Mouse (Mus musculus) frontal cortex, adult (tissue): Measurements from ENCODE around the gene Gm42957.
A peak's percentile ranks its signal among the peaks of the same experiment; 100 is the strongest.
"Not testable (repeated sequence)": the region's sequence is repeated elsewhere in the genome, so short reads cannot be mapped to it uniquely, and the experiment has no call there.

Source experiments
- ATAC-seq: cut with Nextera tagmentation; 2 replicates; pipeline ENCODE4 v1.9.2; 2017; ENCODE audit warnings: mild to moderate bottlenecking, moderate library complexity, mixed read lengths; ENCODE audit not compliant: low TSS enrichment

Gene Gm42957

DNA sequence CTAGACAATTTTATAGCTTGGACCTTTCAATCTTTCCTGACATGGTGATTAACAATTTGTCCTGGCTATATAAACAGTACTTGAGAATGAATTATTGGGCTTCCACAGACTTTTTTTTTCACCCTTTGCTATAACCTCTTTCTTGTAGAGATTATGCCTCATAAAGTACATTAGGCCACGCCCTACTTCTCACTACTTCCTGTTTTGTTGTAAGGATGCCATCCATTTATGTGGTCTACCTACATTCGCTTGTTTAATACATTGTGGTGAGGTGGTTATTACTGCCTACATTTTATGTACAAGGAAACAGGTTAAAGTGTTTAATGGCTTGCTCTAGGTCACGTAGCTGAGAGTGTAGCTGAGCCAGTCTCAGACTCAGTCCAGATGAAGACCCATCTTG is 39.9 kb downstream of the Gm42957 start:
- no peak for ATAC-seq

DNA sequence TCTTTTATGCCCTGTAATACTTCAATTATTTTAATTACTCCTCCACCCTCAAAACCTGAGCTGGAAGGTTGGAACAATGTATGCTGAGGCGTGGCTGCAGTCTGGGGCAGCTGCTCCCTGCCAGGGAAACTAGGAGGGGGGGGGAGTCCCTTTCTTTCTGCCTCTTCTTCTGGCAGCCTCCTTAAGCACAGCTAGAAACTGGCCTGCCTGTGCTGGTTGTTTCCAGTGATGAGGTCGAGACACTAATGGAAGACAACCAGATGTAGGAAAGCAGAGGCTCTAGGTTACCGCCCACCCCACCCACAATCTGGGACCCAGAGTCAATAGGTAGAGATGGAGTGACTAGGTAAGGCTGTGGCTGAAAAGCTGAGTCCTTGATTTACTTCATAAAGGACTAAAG is 40.4 kb downstream of the Gm42957 start:
- no peak for ATAC-seq

DNA sequence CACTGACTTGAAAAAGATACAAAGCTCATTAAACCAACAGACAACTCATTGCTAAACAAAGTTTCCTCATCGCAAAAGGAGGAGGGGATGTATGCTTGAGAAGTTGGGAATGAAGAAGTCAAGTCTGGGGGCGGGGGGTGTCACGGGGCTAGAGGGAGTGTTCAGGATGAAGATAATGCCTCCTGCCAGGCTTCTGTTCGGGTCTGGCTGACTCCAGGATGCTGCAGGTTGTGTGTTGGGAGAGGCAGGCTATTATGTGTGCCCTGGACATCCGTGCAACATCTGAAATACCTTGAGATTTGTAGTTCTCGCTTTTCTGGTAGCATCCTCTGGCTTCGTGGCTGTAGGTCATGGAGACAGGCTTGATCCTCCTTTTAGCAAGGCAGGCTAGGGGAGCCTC is 43.2 kb downstream of the Gm42957 start:
- ATAC-seq, result no peak

GRCm38 (mm10) chr3:96679159-96679674 is 43.9 kb downstream of the Gm42957 start:
- ATAC-seq, result no peak

- no peak for ATAC-seq
Measured at GRCm38 (mm10) chr3:96680269-96680956, 45.1 kb downstream of the Gm42957 start.

- ATAC-seq, result peak; percentile 48; the same call in 1 of the 2 replicates
Measured at GRCm38 (mm10) chr3:96683496-96683895, 48.2 kb downstream of the Gm42957 start.

- ATAC-seq, result 0 out of 2 replicates have a peak, but pooled peaks have one; percentile 3
Measured at GRCm38 (mm10) chr3:96684151-96684821, 49.0 kb downstream of the Gm42957 start.

- ATAC-seq, result peak; percentile 21; the same call in 1 of the 2 replicates
Measured at GRCm38 (mm10) chr3:96684822-96685156, 49.5 kb downstream of the Gm42957 start.

DNA sequence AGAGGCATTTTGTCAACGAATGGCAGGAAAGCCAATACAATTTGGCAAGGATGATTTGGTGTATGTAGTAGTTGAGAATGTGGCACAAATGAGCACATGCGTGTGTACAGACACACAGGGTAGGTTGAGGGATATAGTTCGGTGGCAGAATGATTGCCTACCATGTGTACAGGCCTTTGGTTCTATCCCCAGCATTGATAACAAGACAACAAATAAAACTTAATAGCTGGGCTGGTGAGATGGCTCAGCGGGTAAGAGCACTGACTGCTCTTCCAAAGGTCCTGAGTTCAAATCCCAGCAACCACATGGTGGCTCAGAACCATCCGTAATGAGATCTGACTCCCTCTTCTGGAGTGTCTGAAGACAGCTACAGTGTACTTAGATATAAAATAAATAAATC is 50.8 kb downstream of the Gm42957 start:
- not testable (repeated sequence) for ATAC-seq

GRCm38 (mm10) chr3:96688854-96689253 is 53.6 kb downstream of the Gm42957 start:
- ATAC-seq, result peak; percentile 41; the same call in 1 of the 2 replicates

DNA sequence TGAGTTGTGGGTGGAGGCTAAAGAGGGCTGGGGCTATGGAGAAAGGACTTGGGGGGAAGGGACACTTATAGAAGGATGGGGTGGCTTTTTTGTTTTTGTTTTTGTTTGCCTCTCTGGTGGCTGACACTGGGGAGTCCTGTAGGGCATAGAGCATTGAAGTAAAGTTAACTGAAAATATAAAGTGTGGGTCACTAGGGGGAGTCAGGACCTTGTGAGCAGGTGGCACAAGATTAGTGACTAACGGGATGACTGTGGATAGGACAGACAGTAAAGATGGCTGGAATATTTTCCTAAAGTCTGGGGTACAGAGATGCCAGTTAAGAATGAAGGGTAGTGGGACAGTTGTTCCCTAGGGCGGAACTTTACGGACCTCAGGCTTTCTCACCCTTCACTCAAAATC is 55.0 kb downstream of the Gm42957 start:
- no peak for ATAC-seq

- ATAC-seq, result no peak
Measured at GRCm38 (mm10) chr3:96692506-96692905, 57.2 kb downstream of the Gm42957 start.

DNA sequence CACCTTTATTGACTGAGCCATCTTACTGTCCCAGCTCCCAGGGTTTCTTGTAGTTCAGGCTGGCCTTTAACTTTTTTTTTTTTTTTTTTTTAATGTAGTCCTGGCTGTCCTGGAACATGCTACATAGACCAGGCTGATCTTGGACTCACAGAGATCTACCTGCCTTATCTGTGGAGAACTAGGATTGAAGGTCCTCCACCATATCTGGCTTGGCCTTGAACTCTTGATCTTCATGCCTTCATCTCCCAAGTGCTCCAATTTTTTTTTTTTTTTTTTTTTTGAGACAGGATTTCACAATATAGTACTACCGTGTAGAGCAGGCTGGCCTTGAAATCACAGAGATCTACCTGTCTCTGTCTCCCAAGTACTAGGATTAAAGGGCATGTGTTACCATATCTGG is 58.3 kb downstream of the Gm42957 start:
- no peak for ATAC-seq

DNA sequence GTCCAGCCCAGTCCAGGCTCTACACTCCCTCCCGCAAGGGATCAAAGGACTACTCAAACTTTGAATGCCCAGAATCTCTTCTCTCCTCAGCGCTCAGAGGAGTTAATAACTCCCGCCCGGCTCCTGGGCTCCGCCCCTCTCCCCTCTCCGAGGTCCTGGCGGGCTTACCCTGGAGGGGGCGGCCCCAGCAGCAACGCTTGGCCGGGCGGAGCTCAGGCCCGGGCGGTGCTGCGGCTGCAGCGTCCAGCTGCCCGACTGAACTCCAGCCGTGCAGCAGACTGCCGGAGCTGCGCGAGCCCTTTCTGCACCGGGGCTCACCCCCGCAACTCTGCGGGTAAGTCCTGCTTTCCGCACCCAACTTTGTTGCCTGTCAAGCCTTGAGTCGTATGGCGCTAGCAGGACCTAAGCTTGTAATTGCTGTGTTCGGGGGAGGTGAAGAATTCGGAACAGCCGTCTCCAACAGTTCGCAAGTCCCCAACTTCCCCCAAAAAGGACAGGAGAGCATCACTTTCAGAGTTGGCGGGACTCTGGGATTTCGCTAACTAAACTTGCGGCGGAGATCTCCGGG is 61.0 kb downstream of the Gm42957 start, which contains the start of gene Pias3:
TSS of gene Pias3 (plus strand) at position 187 of the 568 bp plus-strand sequence.
- peak; percentile 47 for ATAC-seq

DNA sequence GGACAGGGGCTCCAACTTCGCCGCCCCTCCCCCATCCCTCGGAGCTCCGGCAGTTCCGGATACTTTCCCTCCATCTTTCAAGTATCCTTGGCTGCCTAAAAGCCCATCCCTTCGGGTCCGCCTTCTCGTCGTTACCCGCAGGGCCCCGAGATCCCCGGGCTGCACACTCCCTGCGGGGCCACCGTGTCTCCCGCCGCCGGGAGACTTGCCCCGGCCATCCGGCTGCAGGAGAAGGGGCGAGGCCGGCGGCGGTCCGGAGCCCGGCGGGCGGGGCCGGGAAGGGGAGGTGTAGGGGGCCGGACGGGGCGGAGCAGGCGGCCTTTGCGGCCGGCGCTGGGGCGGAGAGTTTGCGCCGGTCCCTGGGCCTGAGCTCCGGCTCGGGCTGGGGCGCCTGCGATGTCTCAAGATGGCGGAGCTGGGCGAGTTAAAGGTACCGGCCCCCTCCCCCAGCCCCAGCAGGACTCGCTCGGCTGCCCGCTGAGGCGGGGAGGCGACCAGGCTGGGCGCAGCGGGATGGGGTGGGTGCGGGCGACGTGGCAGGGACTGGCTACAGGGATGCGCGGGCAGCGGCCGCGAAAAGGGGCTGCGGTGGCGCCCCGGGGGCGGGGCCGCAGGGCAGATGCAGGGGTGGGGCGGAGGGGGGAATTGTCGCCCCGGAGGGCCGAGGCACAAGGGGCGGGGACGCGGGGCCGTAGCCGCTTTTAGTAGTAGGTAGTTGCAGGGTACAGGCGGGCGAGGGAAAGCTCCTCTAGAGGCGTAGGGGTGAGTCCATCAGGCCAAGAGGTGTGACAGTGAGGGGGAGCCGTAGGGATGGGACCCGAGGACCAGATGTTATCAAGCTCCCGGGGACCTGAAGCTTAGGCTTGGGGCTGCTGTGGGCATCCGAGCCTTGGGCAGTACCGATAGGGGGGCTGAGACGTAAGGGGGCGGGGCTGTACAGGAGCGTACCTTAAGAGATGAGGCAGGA is 61.8 kb downstream of the Gm42957 start:
- peak; percentile 82 for ATAC-seq

GRCm38 (mm10) chr3:96698993-96699690 is 63.9 kb downstream of the Gm42957 start:
- peak; percentile 26; the same call in 1 of the 2 replicates for ATAC-seq

DNA sequence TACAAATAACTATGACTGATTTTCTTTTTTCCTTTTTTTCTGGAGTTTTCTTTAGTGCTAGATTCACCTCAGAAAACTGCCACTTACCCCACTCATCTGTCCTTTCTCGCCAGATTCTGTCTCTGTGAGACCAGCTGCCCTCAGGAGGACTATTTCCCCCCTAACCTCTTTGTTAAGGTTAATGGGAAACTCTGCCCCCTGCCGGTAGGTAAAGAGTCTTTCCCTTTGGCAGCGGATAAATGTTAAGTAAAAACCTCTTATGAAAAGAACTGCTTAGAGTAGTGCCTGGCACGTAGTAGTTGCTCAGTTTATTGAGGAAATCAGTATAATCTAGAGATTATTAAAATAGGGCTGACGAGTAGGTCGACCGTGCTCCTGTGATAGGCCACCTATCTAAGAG is 65.1 kb downstream of the Gm42957 start:
- ATAC-seq, result no peak

GRCm38 (mm10) chr3:96701003-96701402 is 65.7 kb downstream of the Gm42957 start:
- ATAC-seq, result no peak
